Mouse (Mus musculus) erythroblast, embryonic 14.5 days (primary cell): ENCODE data around the gene Spef2. TPM values are rescaled to one million over a fixed set of nuclear protein-coding genes. Genes with fewer than 3 reads are reported as not detected.
"Not testable (repeated sequence)": the region's sequence is repeated elsewhere in the genome, so short reads cannot be mapped to it uniquely, and the experiment has no call there.

Experiments
- H3K27me3 ChIP-seq: 2 replicates; pipeline ENCODE4 v1.6.1; 2012; ENCODE audit warnings: inconsistent platforms; ENCODE audit not compliant: control insufficient read depth
- H3K36me3 ChIP-seq: 2 replicates; pipeline ENCODE4 v1.6.1; 2012; ENCODE audit warnings: mild to moderate bottlenecking, inconsistent platforms; ENCODE audit not compliant: control insufficient read depth
- H3K4me1 ChIP-seq: 2 replicates; pipeline ENCODE4 v1.6.1; 2012; ENCODE audit warnings: inconsistent platforms; ENCODE audit not compliant: control insufficient read depth
- H3K4me3 ChIP-seq: replicated peaks from 2 replicates; pipeline ENCODE3; 2012; ENCODE audit warnings: moderate library complexity, mild to moderate bottlenecking, inconsistent platforms
- H3K9me3 ChIP-seq: 2 replicates; pipeline ENCODE4 v1.6.1; 2012; ENCODE audit warnings: low read length, inconsistent platforms, mixed read lengths; ENCODE audit not compliant: control insufficient read depth
- GATA1 ChIP-seq: IDR thresholded peaks from 2 replicates; pipeline ENCODE4 v1.6.1; 2012; ENCODE audit warnings: low read length, inconsistent platforms, mixed read lengths
- TAL1 ChIP-seq: IDR thresholded peaks from 3 replicates; pipeline ENCODE4 v1.6.1; 2012; ENCODE audit warnings: low read length, inconsistent platforms, mixed read lengths
- polyA plus RNA-seq: library from polyadenylated mRNA; stranded (reverse); fragments of >175 nt; gene quantifications from 2 replicates; pipeline ENCODE4 v1.2.3, GENCODE M21; 2012

Spef2 gene
- not detected in 2 replicates for polyA plus RNA-seq

DNA sequence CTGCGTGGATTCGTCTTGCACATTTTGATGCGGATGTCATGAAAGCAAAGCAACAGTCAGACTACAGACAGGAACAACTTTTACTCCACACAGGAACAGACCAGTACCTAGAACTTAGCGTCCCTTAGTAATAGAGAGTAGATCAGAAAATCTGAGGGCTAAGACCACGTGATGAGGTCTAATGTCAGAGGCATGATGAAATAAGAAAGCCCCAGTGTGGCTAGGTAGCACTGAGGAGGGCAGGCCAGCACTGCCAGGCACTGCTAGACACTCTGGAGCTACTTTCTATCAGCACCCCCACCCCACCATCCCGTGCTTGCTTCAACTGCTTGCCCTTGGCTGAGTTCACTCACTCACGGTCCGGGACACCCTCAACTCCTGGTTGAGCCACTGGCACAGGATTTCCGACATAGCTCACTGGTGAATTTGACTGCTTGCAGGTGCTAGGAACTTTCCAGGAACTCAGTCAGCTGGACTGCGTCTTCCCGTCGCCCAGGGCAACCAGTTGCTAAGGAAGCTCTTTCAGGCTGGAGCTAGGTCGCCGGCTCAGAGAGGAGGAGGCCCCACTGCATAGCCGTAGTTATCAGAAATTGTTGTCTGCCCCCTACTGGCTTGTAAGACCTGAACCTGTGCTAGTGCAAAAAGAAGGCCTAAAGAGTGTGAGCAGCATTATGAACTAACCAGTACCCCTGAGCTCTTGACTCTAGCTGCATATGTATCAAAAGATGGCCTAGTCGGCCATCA lies at the start of gene Spef2:
Spef2 (minus strand) TSS at position 510 of the 744 bp plus-strand sequence.
- Histone ChIP-seq H3K4me1 (no peaks in the 10 kb centered on the region), H3K4me3 (peak within 1 kb of the TSS; percentile 25), H3K9me3 (no peaks in the 10 kb centered on the region), H3K36me3 (no peaks in the 10 kb centered on the region), H3K27me3 (no peaks in the 10 kb centered on the region)
- TF ChIP-seq GATA1 (no peak), TAL1 (no peak)

GRCm38 (mm10) chr15:9794131-9794530 lies 45.5 kb upstream of the Spef2 start:
- no peak overlapping the region for H3K4me3 ChIP-seq
- no peaks in the 10 kb centered on the region for H3K36me3 ChIP-seq
- no peaks in the 10 kb centered on the region for H3K9me3 ChIP-seq
- H3K4me1 ChIP-seq: no peaks in the 10 kb centered on the region
- no peaks in the 10 kb centered on the region for H3K27me3 ChIP-seq
- TF ChIP-seq GATA1: no peak
- TF ChIP-seq TAL1: no peak

- Histone ChIP-seq H3K4me3 (no peak overlapping the region), H3K36me3 (no peaks in the 10 kb centered on the region)
- no peak for TF ChIP-seq TAL1
- no peak for TF ChIP-seq GATA1
These were observed 39.8 kb upstream of the Spef2 start for GRCm38 (mm10) chr15:9788245-9789030.

GRCm38 (mm10) chr15:9774222-9775142 lies 25.8 kb upstream of the Spef2 start:
- H3K27me3 ChIP-seq, H3K36me3 ChIP-seq, H3K4me3 ChIP-seq, H3K4me1 ChIP-seq: not testable (repeated sequence)
- peaks cover 17% of the 10 kb centered on the region for H3K9me3 ChIP-seq

More at GRCm38 (mm10) chr15:9788245-9789030, 39.8 kb upstream of the Spef2 start:
- H3K27me3 ChIP-seq: no peaks in the 10 kb centered on the region
- H3K4me1 ChIP-seq: no peaks in the 10 kb centered on the region
- H3K9me3 ChIP-seq: no peaks in the 10 kb centered on the region

DNA sequence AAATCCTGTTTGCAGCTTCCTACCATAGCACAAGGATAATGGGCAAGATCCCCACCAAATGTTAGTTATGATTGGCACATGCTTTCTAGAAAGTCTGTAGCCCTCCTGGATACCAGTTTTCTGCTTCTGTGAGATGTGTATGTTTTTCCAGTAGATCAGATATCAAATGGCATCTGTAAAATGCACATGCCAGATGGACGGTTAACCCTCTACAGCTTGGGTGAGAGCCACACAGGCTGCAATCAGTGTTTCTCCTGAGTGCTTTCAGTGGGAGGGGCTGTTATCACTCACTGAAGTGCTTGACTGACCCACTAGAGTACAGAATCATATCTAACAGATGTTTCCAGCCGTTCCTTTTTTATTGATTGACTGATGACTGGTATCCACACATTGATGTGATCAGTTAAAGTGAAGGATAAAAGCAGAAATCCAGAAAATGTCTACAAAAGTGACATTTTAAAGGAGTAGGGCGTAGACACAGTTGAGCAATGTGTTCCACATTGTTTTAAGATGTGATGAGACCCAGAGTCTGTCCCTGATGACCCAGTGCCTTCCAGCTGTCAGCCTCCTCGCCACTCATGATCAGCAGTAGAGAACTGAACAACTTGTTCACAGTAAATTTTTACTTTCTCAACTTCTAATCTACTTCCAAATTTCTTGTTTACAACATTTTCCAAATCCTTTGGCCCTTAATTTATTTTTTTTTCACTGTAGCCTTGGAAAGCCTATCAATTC lies 19.7 kb upstream of the Spef2 start:
- no peaks in the 10 kb centered on the region for H3K4me1 ChIP-seq
- no peak overlapping the region for H3K4me3 ChIP-seq
- peaks cover 5% of the 10 kb centered on the region; the same call in 1 of the 2 replicates for H3K9me3 ChIP-seq
- TF ChIP-seq GATA1: no peak
- no peak for TF ChIP-seq TAL1
- no peaks in the 10 kb centered on the region for H3K27me3 ChIP-seq
- no peaks in the 10 kb centered on the region for H3K36me3 ChIP-seq

GRCm38 (mm10) chr15:9767034-9767433 lies 18.4 kb upstream of the Spef2 start:
- no peak for TF ChIP-seq TAL1
- TF ChIP-seq GATA1: no peak
- Histone ChIP-seq H3K36me3 (no peaks in the 10 kb centered on the region), H3K27me3 (no peaks in the 10 kb centered on the region), H3K9me3 (no peaks in the 10 kb centered on the region), H3K4me3 (no peak overlapping the region), H3K4me1 (no peaks in the 10 kb centered on the region)

GRCm38 (mm10) chr15:9750966-9751365 lies 2.3 kb upstream of the Spef2 start:
- TF ChIP-seq GATA1: no peak
- TF ChIP-seq TAL1: no peak
- Histone ChIP-seq H3K36me3 (no peaks in the 10 kb centered on the region), H3K9me3 (no peaks in the 10 kb centered on the region), H3K27me3 (no peaks in the 10 kb centered on the region), H3K4me3 (no peak overlapping the region), H3K4me1 (no peaks in the 10 kb centered on the region)

GRCm38 (mm10) chr15:9747410-9748104 lies 1.1 kb downstream of the Spef2 start:
- no peaks in the 10 kb centered on the region for H3K36me3 ChIP-seq
- no peaks in the 10 kb centered on the region for H3K27me3 ChIP-seq

More at GRCm38 (mm10) chr15:9747410-9748104, 1.1 kb downstream of the Spef2 start:
- Histone ChIP-seq H3K4me3 (no peak overlapping the region), H3K9me3 (no peaks in the 10 kb centered on the region), H3K4me1 (no peaks in the 10 kb centered on the region)
- TF ChIP-seq TAL1 (no peak), GATA1 (no peak)
